Mouse (Mus musculus): Measurements from ENCODE around the gene Olfr985. TPM values are rescaled to one million over a fixed set of nuclear protein-coding genes. Genes with fewer than 3 reads are reported as not detected.

Gene Olfr985
- polyA plus RNA-seq, 1 experiment from 2014 or later, result not detected

- Histone ChIP-seq H3K9ac (ENCODE audit: low read length) (no peak within 1 kb of the TSS), H3K27ac (replicated peaks) (no peak within 1 kb of the TSS), H3K4me3 (ENCODE audit: low read depth, low read length) (no peak within 1 kb of the TSS), H3K9me3 (ENCODE audit: control insufficient read depth, low read length) (no peaks in the 10 kb centered on the region), H3K4me1 (replicated peaks; ENCODE audit: control insufficient read depth, insufficient read depth) (no peaks in the 10 kb centered on the region), H3K4me2 (replicated peaks; ENCODE audit: low read depth) (no peak within 1 kb of the TSS), H3K36me3 (ENCODE audit: control insufficient read depth, insufficient read depth, low read length) (no peaks in the 10 kb centered on the region), H3K27me3 (ENCODE audit: control insufficient read depth, insufficient read depth, low read length) (no peaks in the 10 kb centered on the region)
- no peak for DNase-seq (ENCODE audit: low spot score)
- 79% methylated on average over 2 of the region's 2 CpGs for WGBS
- no peak for TF ChIP-seq EP300 (optimal IDR thresholded peaks at IDR 0.05)
- TF ChIP-seq CTCF (IDR thresholded peaks at IDR 0.05; ENCODE audit: low read depth), result no peak
- ATAC-seq (ENCODE audit: low FRiP score, low TSS enrichment), result no peak
Measured at GRCm38 (mm10) chr9:40093495-40093894, 36.5 kb downstream of the Olfr985 start, which contains the start of gene Olfr983. Gene Olfr983 (minus strand): TSS chr9:40093595.

Other genes with a start within 250 kb of the Olfr985 start
- gene Olfr229, start 222.8 kb downstream of the Olfr985 start, polyA plus RNA-seq (2015; fragmentation: Nextera tagmentation; extraction: Ambion mirVana), result not detected in 2 replicates
- gene Olfr974, start 192.7 kb downstream of the Olfr985 start, polyA plus RNA-seq (2015; fragmentation: Nextera tagmentation; extraction: Ambion mirVana), result not detected in 2 replicates
- gene Olfr975, start 178.1 kb downstream of the Olfr985 start, polyA plus RNA-seq (2015; fragmentation: Nextera tagmentation; extraction: Ambion mirVana), result not detected in 2 replicates
- not detected in 2 replicates for gene Olfr976, start 169.1 kb downstream of the Olfr985 start, polyA plus RNA-seq (2015; fragmentation: Nextera tagmentation; extraction: Ambion mirVana)
- not detected in 2 replicates for gene Olfr978, start 138.1 kb downstream of the Olfr985 start, polyA plus RNA-seq (2015; fragmentation: Nextera tagmentation; extraction: Ambion mirVana)
- not detected in 2 replicates for gene Olfr979, start 126.7 kb downstream of the Olfr985 start, polyA plus RNA-seq (2015; fragmentation: Nextera tagmentation; extraction: Ambion mirVana)
- not detected in 2 replicates for gene Olfr980, start 120.6 kb downstream of the Olfr985 start, polyA plus RNA-seq (2015; fragmentation: Nextera tagmentation; extraction: Ambion mirVana)
- 0.02 TPM in 1 of 2 replicates, not detected in the other for gene Olfr981, start 108.7 kb downstream of the Olfr985 start, polyA plus RNA-seq (2015; fragmentation: Nextera tagmentation; extraction: Ambion mirVana)
- gene Olfr982, start 56.4 kb downstream of the Olfr985 start, polyA plus RNA-seq (2015; fragmentation: Nextera tagmentation; extraction: Ambion mirVana), result not detected in 2 replicates
- gene Olfr983, start 36.6 kb downstream of the Olfr985 start, polyA plus RNA-seq (2015; fragmentation: Nextera tagmentation; extraction: Ambion mirVana), result not detected in 2 replicates
- gene Olfr984, start 16.0 kb downstream of the Olfr985 start, polyA plus RNA-seq (2015; fragmentation: Nextera tagmentation; extraction: Ambion mirVana), result not detected in 2 replicates
- gene Tmem225, start 17.9 kb upstream of the Olfr985 start, polyA plus RNA-seq (2015; fragmentation: Nextera tagmentation; extraction: Ambion mirVana), result not detected in 2 replicates
- gene Olfr986, start 50.7 kb upstream of the Olfr985 start, polyA plus RNA-seq (2015; fragmentation: Nextera tagmentation; extraction: Ambion mirVana), result not detected in 2 replicates
- gene Zfp202, start 62.1 kb upstream of the Olfr985 start, polyA plus RNA-seq (2015; fragmentation: Nextera tagmentation; extraction: Ambion mirVana), result 1.6 and 2.1 TPM in 2 replicates
- gene Scn3b, start 139.0 kb upstream of the Olfr985 start, polyA plus RNA-seq (2015; fragmentation: Nextera tagmentation; extraction: Ambion mirVana), result 2.0 and 2.9 TPM in 2 replicates

All from stomach, postnatal 0 days (tissue).